Mouse (Mus musculus) ES-Bruce4 (cell line): ENCODE data around the gene Traf2.

Experiments
- CTCF ChIP-seq: IDR thresholded peaks from one replicate; pipeline ENCODE4 v1.8.1; 2011; ENCODE audit warnings: low read depth, low read length
- POLR2A ChIP-seq: IDR thresholded peaks from one replicate; pipeline ENCODE4 v1.8.1; 2011; ENCODE audit warnings: low read length; ENCODE audit not compliant: insufficient read depth

GRCm38 (mm10) chr2:25580621-25581101 is 33.9 kb upstream of the Traf2 start:
- TF ChIP-seq CTCF (no peak), POLR2A (no peak)
